Mouse (Mus musculus) ES-E14 (cell line): ENCODE data around the gene Sdccag8. TPM values are rescaled to one million over a fixed set of nuclear protein-coding genes. Genes with fewer than 3 reads are reported as not detected.

Source experiments
- DNase-seq: peaks from one replicate; pipeline ENCODE4 v3.0.0-alpha.2; 2013; ENCODE audit warnings: low read depth, low spot score
- H3K27ac ChIP-seq: 2 replicates; pipeline ENCODE4 v1.5.1; 2012; ENCODE audit warnings: low read depth, mild to moderate bottlenecking, low read length, moderate library complexity, mixed read lengths; ENCODE audit not compliant: poor library complexity, insufficient read depth, severe bottlenecking
- H3K36me3 ChIP-seq: 2 replicates; pipeline ENCODE4 v1.6.1; 2012; ENCODE audit warnings: mild to moderate bottlenecking, low read length, moderate library complexity, mixed read lengths; ENCODE audit not compliant: control insufficient read depth, poor library complexity, insufficient read depth, severe bottlenecking
- H3K4me1 ChIP-seq, 2 experiments: fragments of 150-350 bp in 1 of 2; sonication (generic) in 1 of 2; 2 replicates each; pipeline ENCODE4 v1.6.1; 2012; ENCODE audit warnings: low read length in 2 of 2, mild to moderate bottlenecking in 1 of 2, mixed read lengths in 1 of 2; ENCODE audit not compliant: control insufficient read depth in 2 of 2, insufficient read depth in 2 of 2, poor library complexity in 1 of 2
- H3K4me3 ChIP-seq, 2 experiments: fragments of 150-350 bp in 1 of 2; sonication (generic) in 1 of 2; 2 replicates each; pipeline ENCODE4 v1.5.1; 2012; ENCODE audit warnings: low read length in 2 of 2, low read depth in 1 of 2, mild to moderate bottlenecking in 1 of 2, mixed read lengths in 1 of 2; ENCODE audit not compliant: insufficient read depth in 1 of 2, poor library complexity in 1 of 2, severe bottlenecking in 1 of 2
- H3K9ac ChIP-seq: 2 replicates; pipeline ENCODE4 v1.6.1; 2012; ENCODE audit warnings: low read depth, mild to moderate bottlenecking, low read length, mixed read lengths; ENCODE audit not compliant: poor library complexity, insufficient read depth, severe bottlenecking
- H3K9me3 ChIP-seq: fragments of 150-350 bp; sonication (generic); 2 replicates; pipeline ENCODE4 v1.6.1; 2012; ENCODE audit warnings: low read depth, mild to moderate bottlenecking, low read length; ENCODE audit not compliant: control insufficient read depth, insufficient read depth
- CHD2 ChIP-seq: IDR thresholded peaks from 2 replicates; pipeline ENCODE4 v1.6.1; 2014; ENCODE audit warnings: mild to moderate bottlenecking, low read depth, low read length, inconsistent platforms
- HCFC1 ChIP-seq: IDR thresholded peaks from 2 replicates; pipeline ENCODE4 v1.6.1; 2012; ENCODE audit warnings: low read length, inconsistent platforms, borderline replicate concordance; ENCODE audit not compliant: insufficient read depth
- MAFK ChIP-seq: IDR thresholded peaks from 2 replicates; pipeline ENCODE4 v1.6.1; 2014; ENCODE audit warnings: mild to moderate bottlenecking, low read depth, low read length, inconsistent platforms; ENCODE audit not compliant: insufficient read depth
- ZC3H11A ChIP-seq: IDR thresholded peaks from 2 replicates; pipeline ENCODE4 v1.6.1; 2012; ENCODE audit warnings: low read depth, mild to moderate bottlenecking, inconsistent platforms, low read length, borderline replicate concordance
- ZNF384 ChIP-seq: IDR thresholded peaks from 2 replicates; pipeline ENCODE4 v1.6.1; 2012; ENCODE audit warnings: low read depth, low read length, inconsistent platforms
- in situ Hi-C, 2 experiments: fragments of 600-800 bp; cut with MboI; formaldehyde crosslinking; loops; one replicate each; pipeline ENCODE4 v1.15.1; 2025; ENCODE audit warnings: low sequenced_read_pairs in 2 of 2, inconsistent platforms in 1 of 2; ENCODE audit not compliant: unreplicated experiment in 2 of 2
- total RNA-seq: library from RNA; depleted of rRNA; stranded (reverse); fragments of 300-350 nt; gene quantifications from 2 replicates; pipeline ENCODE4 v1.2.3, GENCODE M21; 2012

Gene Sdccag8
- total RNA-seq, 1 experiment, result 5.0 TPM

DNA sequence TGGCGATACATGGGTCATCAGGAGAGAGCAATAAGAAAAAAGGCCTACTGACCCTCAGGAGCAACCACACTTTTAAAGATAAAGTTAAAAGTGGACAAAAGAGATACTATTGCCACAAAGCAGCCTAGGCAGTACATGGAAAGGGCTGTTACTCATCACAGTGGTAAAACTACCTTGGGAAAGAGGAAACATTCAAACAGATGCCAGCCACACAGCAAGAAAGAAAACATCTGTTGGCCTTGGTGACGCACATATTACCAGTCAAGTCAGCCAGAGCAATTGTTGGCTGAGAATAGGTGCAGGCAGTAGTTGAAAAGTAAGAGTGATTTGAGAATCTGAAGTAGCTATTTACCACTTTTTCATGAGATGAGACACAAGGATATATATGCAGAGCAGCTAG is 143.9 kb downstream of the Sdccag8 start:
- in situ Hi-C loops, result no loop called here
- no peak overlapping the region for H3K4me3 ChIP-seq
- DNase-seq, result no peak
- H3K9me3 ChIP-seq, result no peaks in the 10 kb centered on the region
- H3K9ac ChIP-seq, result no peak overlapping the region
- TF ChIP-seq CHD2, result no peak
- no peak for TF ChIP-seq ZNF384
- TF ChIP-seq HCFC1, result no peak
- no peak for TF ChIP-seq MAFK
- TF ChIP-seq ZC3H11A, result no peak
- no peak overlapping the region for H3K27ac ChIP-seq
- peaks cover 0 to 2% of the 10 kb centered on the region in 2 experiments; a peak in 1 of 4 replicates for H3K4me1 ChIP-seq
- no peaks in the 10 kb centered on the region for H3K36me3 ChIP-seq

- DNase-seq, result no peak
- Histone ChIP-seq H3K4me3 (no peak overlapping the region), H3K4me1 (no peaks in the 10 kb centered on the region), H3K9me3 (no peaks in the 10 kb centered on the region), H3K36me3 (no peaks in the 10 kb centered on the region), H3K27ac (no peak overlapping the region), H3K9ac (no peak overlapping the region)
- in situ Hi-C loops, result no loop called here
- TF ChIP-seq CHD2, result no peak
- TF ChIP-seq ZC3H11A, result no peak
- no peak for TF ChIP-seq MAFK
- no peak for TF ChIP-seq HCFC1
- no peak for TF ChIP-seq ZNF384
These were observed 147.3 kb downstream of the Sdccag8 start for GRCm38 (mm10) chr1:176961716-176962115.

- H3K36me3 ChIP-seq, result no peaks in the 10 kb centered on the region
- in situ Hi-C loops, result no loop called here
- H3K4me1 ChIP-seq, result 0 out of 4 replicates have a peak, but pooled peaks cover 0 to 1% of the 10 kb centered on the region in 2 experiments
- H3K9me3 ChIP-seq, result no peaks in the 10 kb centered on the region
- H3K9ac ChIP-seq, result no peak overlapping the region
- no peak overlapping the region for H3K27ac ChIP-seq
- no peak overlapping the region for H3K4me3 ChIP-seq
- TF ChIP-seq ZNF384 (no peak), ZC3H11A (no peak), CHD2 (no peak), MAFK (no peak), HCFC1 (no peak)
- no peak for DNase-seq
These were observed 148.4 kb downstream of the Sdccag8 start for GRCm38 (mm10) chr1:176962894-176963293.

- no peak overlapping the region for H3K9ac ChIP-seq
- in situ Hi-C loops, result no loop called here
- no peaks in the 10 kb centered on the region for H3K9me3 ChIP-seq
- no peaks in the 10 kb centered on the region for H3K36me3 ChIP-seq
- TF ChIP-seq HCFC1 (no peak), ZNF384 (no peak), MAFK (no peak), CHD2 (no peak), ZC3H11A (no peak)
- DNase-seq, result peak; percentile 15
- H3K4me1 ChIP-seq, result 0 out of 4 replicates have a peak, but pooled peaks cover 0 to 1% of the 10 kb centered on the region in 2 experiments
- H3K27ac ChIP-seq, result no peak overlapping the region
- no peak overlapping the region for H3K4me3 ChIP-seq
These were observed 152.8 kb downstream of the Sdccag8 start for GRCm38 (mm10) chr1:176967299-176967698.
